Mouse (Mus musculus) hindbrain, embryonic 14.5 days (tissue): ENCODE data around the gene D630039A03Rik. TPM values are rescaled to one million over a fixed set of nuclear protein-coding genes. Genes with fewer than 3 reads are reported as not detected.

Experiments
- ATAC-seq: fragments of 200-750 bp; cut with Nextera tagmentation; 2 replicates; pipeline ENCODE4 v1.8.0; 2017; ENCODE audit warnings: moderate number of reproducible peaks, mild to moderate bottlenecking, moderate TSS enrichment, moderate library complexity; ENCODE audit not compliant: low FRiP score
- DNase-seq: peaks from one replicate; pipeline ENCODE4 v3.0.0-alpha.2; 2015; ENCODE audit warnings: low spot score
- H3K27ac ChIP-seq: fragments of 300-500 bp; sonication (generic); 2 replicates; pipeline ENCODE4 v1.5.1; 2014; ENCODE audit warnings: mild to moderate bottlenecking, moderate library complexity
- H3K27me3 ChIP-seq: fragments of 300-500 bp; sonication (generic); 2 replicates; pipeline ENCODE4 v1.6.1; 2014; ENCODE audit warnings: mild to moderate bottlenecking, low read length, mixed read lengths; ENCODE audit not compliant: control insufficient read depth, insufficient read depth
- H3K36me3 ChIP-seq: fragments of 300-500 bp; sonication (generic); replicated peaks from 2 replicates; pipeline ENCODE4 v1.6.1; 2014; ENCODE audit not compliant: control insufficient read depth, insufficient read depth
- H3K4me1 ChIP-seq: fragments of 300-500 bp; sonication (generic); replicated peaks from 2 replicates; pipeline ENCODE4 v1.6.1; 2014; ENCODE audit warnings: antibody characterized with exemption, low read length, mixed read lengths; ENCODE audit not compliant: control insufficient read depth, insufficient read depth
- H3K4me2 ChIP-seq: fragments of 300-500 bp; sonication (generic); replicated peaks from 2 replicates; pipeline ENCODE4 v1.6.1; 2014; ENCODE audit warnings: mild to moderate bottlenecking, moderate library complexity
- H3K4me3 ChIP-seq: fragments of 300-500 bp; sonication (generic); replicated peaks from 2 replicates; pipeline ENCODE4 v1.5.1; 2014; ENCODE audit warnings: mild to moderate bottlenecking, low read length
- H3K9ac ChIP-seq: fragments of 300-500 bp; sonication (generic); 2 replicates; pipeline ENCODE4 v1.6.1; 2014
- H3K9me3 ChIP-seq: fragments of 300-500 bp; sonication (generic); 2 replicates; pipeline ENCODE4 v1.6.1; 2016; ENCODE audit warnings: low read length; ENCODE audit not compliant: control insufficient read depth
- WGBS: fragments of 180-500 bp; shearing (Covaris S2); extraction: QIAGEN DNeasy Blood & Tissue Kit; methylation state at CpG from one replicate; pipeline ENCODE4 v1.1.7; 2014; 5-methylcytosine and 5-hydroxymethylcytosine counted together
- polyA plus RNA-seq: library from polyadenylated mRNA; unstranded; fragments of >200 nt; fragmentation: Nextera tagmentation; extraction: Ambion mirVana; gene quantifications from 2 replicates; pipeline ENCODE4 v1.2.1, GENCODE M21; 2014

Gene D630039A03Rik
- polyA plus RNA-seq, 1 experiment from 2014 or later = 0.07 TPM

- no peaks in the 10 kb centered on the region for H3K36me3 ChIP-seq
- DNase-seq = no peak
These were observed 21.2 kb upstream of the D630039A03Rik start for GRCm38 (mm10) chr4:57937292-57937691.

GRCm38 (mm10) chr4:57934181-57934580, 18.1 kb upstream of the D630039A03Rik start:
- H3K27me3 ChIP-seq = no peaks in the 10 kb centered on the region
- 68% methylated on average over 5 of the region's 5 CpGs for WGBS
- DNase-seq (no peak), ATAC-seq (no peak)
- no peak overlapping the region for H3K9ac ChIP-seq
- no peaks in the 10 kb centered on the region for H3K4me1 ChIP-seq
- no peak overlapping the region for H3K27ac ChIP-seq
- no peak overlapping the region for H3K4me3 ChIP-seq
- H3K9me3 ChIP-seq = no peaks in the 10 kb centered on the region
- H3K36me3 ChIP-seq = no peaks in the 10 kb centered on the region
- H3K4me2 ChIP-seq = no peak overlapping the region

More at GRCm38 (mm10) chr4:57937292-57937691, 21.2 kb upstream of the D630039A03Rik start:
- Histone ChIP-seq H3K9ac (no peak overlapping the region), H3K27ac (no peak overlapping the region), H3K9me3 (no peaks in the 10 kb centered on the region), H3K4me2 (no peak overlapping the region), H3K4me1 (no peaks in the 10 kb centered on the region), H3K27me3 (no peaks in the 10 kb centered on the region), H3K4me3 (no peak overlapping the region)
- WGBS = 89% methylated on average over 6 of the region's 6 CpGs
- ATAC-seq = no peak

GRCm38 (mm10) chr4:57930559-57931170, 14.6 kb upstream of the D630039A03Rik start:
- H3K36me3 ChIP-seq = no peaks in the 10 kb centered on the region
- no peak overlapping the region for H3K9ac ChIP-seq
- H3K4me3 ChIP-seq = no peak overlapping the region
- H3K27ac ChIP-seq = no peak overlapping the region
- H3K4me2 ChIP-seq = no peak overlapping the region
- no peaks in the 10 kb centered on the region for H3K4me1 ChIP-seq
- ATAC-seq (no peak), DNase-seq (no peak)
- no peaks in the 10 kb centered on the region for H3K9me3 ChIP-seq
- no peaks in the 10 kb centered on the region for H3K27me3 ChIP-seq
- WGBS = 79% methylated on average over 5 of the region's 5 CpGs

- peak; percentile 74 for DNase-seq
- Histone ChIP-seq H3K9ac (no peak overlapping the region), H3K4me3 (no peak overlapping the region), H3K27ac (no peak overlapping the region), H3K36me3 (no peaks in the 10 kb centered on the region), H3K4me2 (no peak overlapping the region), H3K4me1 (no peaks in the 10 kb centered on the region), H3K27me3 (no peaks in the 10 kb centered on the region), H3K9me3 (no peaks in the 10 kb centered on the region)
- no peak for ATAC-seq
- WGBS = 20% methylated on average over 3 of the region's 3 CpGs
These were observed 11.5 kb upstream of the D630039A03Rik start for GRCm38 (mm10) chr4:57927464-57928205.

- 73% methylated on average over 6 of the region's 6 CpGs for WGBS
- Histone ChIP-seq H3K36me3 (no peaks in the 10 kb centered on the region), H3K4me2 (no peak overlapping the region), H3K4me3 (no peak overlapping the region), H3K27me3 (no peaks in the 10 kb centered on the region), H3K27ac (no peak overlapping the region), H3K4me1 (peaks cover 6% of the 10 kb centered on the region; the same call in 1 of the 2 replicates), H3K9ac (no peak overlapping the region), H3K9me3 (no peaks in the 10 kb centered on the region)
- no peak for ATAC-seq
- DNase-seq = no peak
These were observed 8.5 kb upstream of the D630039A03Rik start for GRCm38 (mm10) chr4:57924556-57925071.

- ATAC-seq = peak; percentile 37; the same call in 1 of the 2 replicates
- WGBS = 15% methylated on average over 5 of the region's 5 CpGs
These were observed 6.1 kb upstream of the D630039A03Rik start for GRCm38 (mm10) chr4:57922171-57922570.

GRCm38 (mm10) chr4:57920522-57920921, 4.4 kb upstream of the D630039A03Rik start:
- Histone ChIP-seq H3K4me3 (no peak overlapping the region), H3K27me3 (peaks cover 4% of the 10 kb centered on the region; the same call in 1 of the 2 replicates), H3K9ac (no peak overlapping the region), H3K27ac (no peak overlapping the region), H3K9me3 (no peaks in the 10 kb centered on the region), H3K36me3 (no peaks in the 10 kb centered on the region), H3K4me1 (peaks cover 6% of the 10 kb centered on the region; the same call in 1 of the 2 replicates), H3K4me2 (no peak overlapping the region)
- DNase-seq = no peak
- ATAC-seq = no peak
- 58% methylated on average over 1 of the region's 1 CpGs for WGBS

More at GRCm38 (mm10) chr4:57922171-57922570, 6.1 kb upstream of the D630039A03Rik start:
- no peak overlapping the region for H3K9ac ChIP-seq
- no peak overlapping the region for H3K4me3 ChIP-seq
- H3K4me2 ChIP-seq = no peak overlapping the region
- no peaks in the 10 kb centered on the region for H3K9me3 ChIP-seq
- peaks cover 6% of the 10 kb centered on the region; the same call in 1 of the 2 replicates for H3K4me1 ChIP-seq
- H3K27ac ChIP-seq = no peak overlapping the region
- no peaks in the 10 kb centered on the region for H3K27me3 ChIP-seq
- no peaks in the 10 kb centered on the region for H3K36me3 ChIP-seq
- DNase-seq = no peak

GRCm38 (mm10) chr4:57919494-57920423, 3.7 kb upstream of the D630039A03Rik start:
- WGBS = 19% methylated on average over 8 of the region's 8 CpGs
- DNase-seq (no peak), ATAC-seq (peak; percentile 17; the same call in 1 of the 2 replicates)
- Histone ChIP-seq H3K9me3 (no peaks in the 10 kb centered on the region), H3K4me2 (no peak overlapping the region), H3K4me1 (peaks cover 6% of the 10 kb centered on the region; the same call in 1 of the 2 replicates), H3K4me3 (no peak overlapping the region), H3K27me3 (peaks cover 4% of the 10 kb centered on the region; the same call in 1 of the 2 replicates), H3K36me3 (no peaks in the 10 kb centered on the region), H3K9ac (no peak overlapping the region), H3K27ac (no peak overlapping the region)
